Mouse (Mus musculus) liver, embryonic 12.5 days (tissue): ENCODE data around the gene Tmod1. TPM values are rescaled to one million over a fixed set of nuclear protein-coding genes. Genes with fewer than 3 reads are reported as not detected.

ENCODE experiments used
- ATAC-seq: fragments of 200-750 bp; cut with Nextera tagmentation; 2 replicates; pipeline ENCODE4 v1.8.0; 2017; ENCODE audit warnings: moderate number of reproducible peaks, mild to moderate bottlenecking, moderate library complexity
- H3K27ac ChIP-seq: fragments of 300-500 bp; sonication (generic); 2 replicates; pipeline ENCODE4 v1.5.1; 2016; ENCODE audit warnings: mild to moderate bottlenecking
- H3K27me3 ChIP-seq: fragments of 300-500 bp; sonication (generic); replicated peaks from 2 replicates; pipeline ENCODE4 v1.6.1; 2016; ENCODE audit warnings: mild to moderate bottlenecking, moderate library complexity
- H3K36me3 ChIP-seq: fragments of 300-500 bp; sonication (generic); 2 replicates; pipeline ENCODE4 v1.6.1; 2016; ENCODE audit warnings: mild to moderate bottlenecking, moderate library complexity
- H3K4me1 ChIP-seq: fragments of 300-500 bp; sonication (generic); 2 replicates; pipeline ENCODE4 v1.6.1; 2016
- H3K4me2 ChIP-seq: fragments of 300-500 bp; sonication (generic); 2 replicates; pipeline ENCODE4 v1.6.1; 2016; ENCODE audit warnings: mild to moderate bottlenecking, moderate library complexity
- H3K4me3 ChIP-seq: fragments of 300-500 bp; sonication (generic); 2 replicates; pipeline ENCODE4 v1.5.1; 2016; ENCODE audit warnings: mild to moderate bottlenecking, moderate library complexity
- H3K9ac ChIP-seq: fragments of 300-500 bp; sonication (generic); 2 replicates; pipeline ENCODE4 v1.6.1; 2016; ENCODE audit warnings: mild to moderate bottlenecking, moderate library complexity
- H3K9me3 ChIP-seq: fragments of 300-500 bp; sonication (generic); replicated peaks from 2 replicates; pipeline ENCODE4 v1.6.1; 2016; ENCODE audit warnings: mild to moderate bottlenecking, moderate library complexity
- WGBS: fragments of 180-500 bp; shearing (Covaris S2); methylation state at CpG from one replicate; pipeline ENCODE4 v1.1.7; 2016; ENCODE audit not compliant: insufficient replicate concordance; 5-methylcytosine and 5-hydroxymethylcytosine counted together
- polyA plus RNA-seq: library from polyadenylated mRNA; unstranded; fragments of >200 nt; fragmentation: Nextera tagmentation; extraction: Ambion mirVana; gene quantifications from 2 replicates; pipeline ENCODE4 v1.2.1, GENCODE M21; 2016

Gene Tmod1
- polyA plus RNA-seq, 1 experiment from 2014 or later, result 45.3 TPM

GRCm38 (mm10) chr4:46151903-46152544 lies 113.3 kb downstream of the Tmod1 start:
- Histone ChIP-seq H3K4me1 (peaks cover 5% of the 10 kb centered on the region), H3K4me2 (no peak overlapping the region), H3K27me3 (no peaks in the 10 kb centered on the region), H3K9me3 (no peaks in the 10 kb centered on the region), H3K9ac (no peak overlapping the region), H3K27ac (no peak overlapping the region), H3K4me3 (no peak overlapping the region), H3K36me3 (peaks cover 97% of the 10 kb centered on the region)
- no peak for ATAC-seq
- 87% methylated on average over 12 of the region's 12 CpGs for WGBS

- no peak overlapping the region for H3K27ac ChIP-seq
- no peaks in the 10 kb centered on the region for H3K27me3 ChIP-seq
- H3K4me1 ChIP-seq, result no peaks in the 10 kb centered on the region
- no peaks in the 10 kb centered on the region for H3K9me3 ChIP-seq
- H3K9ac ChIP-seq, result no peak overlapping the region
- H3K4me2 ChIP-seq, result no peak overlapping the region
- H3K4me3 ChIP-seq, result no peak overlapping the region
- peaks cover 99% of the 10 kb centered on the region for H3K36me3 ChIP-seq
- ATAC-seq, result no peak
- WGBS, result 64% methylated on average over 2 of the region's 2 CpGs
These were observed 125.3 kb downstream of the Tmod1 start for GRCm38 (mm10) chr4:46164027-46164426.

Other genes starting within 250 kb of the Tmod1 start
- gene Aldh1b1, start 239.9 kb upstream of the Tmod1 start, polyA plus RNA-seq, result 29.0 and 30.8 TPM in 2 replicates
- gene Igfbpl1, start 212.0 kb upstream of the Tmod1 start, polyA plus RNA-seq, result not detected in 2 replicates
- 2.5 and 3.0 TPM in 2 replicates for gene Stra6l, start 190.3 kb upstream of the Tmod1 start, polyA plus RNA-seq
- gene Ccdc180, start 148.6 kb upstream of the Tmod1 start, polyA plus RNA-seq, result 0.12 and 0.13 TPM in 2 replicates
- 6.5 and 9.8 TPM in 2 replicates for gene Tdrd7, start 73.6 kb upstream of the Tmod1 start, polyA plus RNA-seq
- 66.9 and 68.0 TPM in 2 replicates for gene Ncbp1, start 99.7 kb downstream of the Tmod1 start, polyA plus RNA-seq
- gene Tstd2, start 99.8 kb downstream of the Tmod1 start, polyA plus RNA-seq, result 23.3 and 23.9 TPM in 2 replicates
- gene Xpa, start 157.4 kb downstream of the Tmod1 start, polyA plus RNA-seq, result 11.1 and 12.3 TPM in 2 replicates